Mouse (Mus musculus) heart, postnatal 36 days (tissue): ENCODE measurements at regions not wholly inside any gene's neighbourhood (a gene's known extent, or its start where the extent isn't known, plus 50 kb on each side); places are given as distances from the start of the nearest gene placed in this dataset.
A peak's percentile ranks its signal among the peaks of the same experiment; 100 is the strongest.
"Not testable (repeated sequence)": the region's sequence is repeated elsewhere in the genome, so short reads cannot be mapped to it uniquely, and the experiment has no call there.

Experiments
- DNase-seq, 2 experiments: peaks; one replicate each; pipeline ENCODE4 v3.0.0; 2021 to 2022
- intact Hi-C: fragments of 180-260 bp; cut with DNase I; formaldehyde crosslinking; loops from one replicate; pipeline ENCODE4 v1.15.1; 2025

DNA sequence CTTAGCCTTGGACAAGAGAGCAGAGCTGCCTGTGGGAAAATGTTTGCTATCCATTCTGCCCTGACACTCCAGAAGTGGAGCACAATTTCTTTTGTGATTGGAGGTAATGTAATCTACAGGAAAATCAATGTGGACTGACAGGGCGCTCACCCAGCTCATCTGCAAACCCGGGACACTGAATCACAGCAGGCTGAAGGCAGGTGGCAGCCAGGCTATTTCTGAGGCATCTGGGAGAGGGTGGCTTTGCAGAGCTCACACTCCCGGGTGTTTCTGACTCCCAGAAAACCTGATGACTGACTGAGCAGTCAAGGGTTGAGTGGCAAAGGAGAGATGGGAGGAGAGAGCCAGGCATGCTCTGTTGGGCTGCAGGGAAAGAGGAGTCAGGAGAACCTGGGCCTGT is 524.4 kb downstream of the Bnc2 start:
- no peak for DNase-seq
- intact Hi-C loops = no loop called here

DNA sequence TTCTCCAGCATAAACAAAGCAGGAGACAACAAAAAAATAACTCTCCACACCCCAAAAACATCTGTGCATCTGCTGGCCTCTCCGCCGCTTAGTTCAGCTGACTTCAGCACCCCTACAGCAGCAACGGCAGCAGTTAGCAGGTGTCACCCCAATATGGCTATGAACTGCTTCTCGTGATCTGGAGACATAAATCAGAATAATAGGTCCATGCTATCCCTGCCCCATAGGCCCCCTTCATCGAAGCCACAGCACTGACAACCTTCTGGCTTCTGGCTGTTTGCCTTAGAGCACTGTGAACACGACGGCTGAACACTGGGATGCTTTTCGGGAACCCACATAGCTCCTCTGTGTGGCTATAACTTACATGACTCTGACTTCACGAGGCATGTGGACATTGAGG is 523.8 kb downstream of the Bnc2 start:
- no peak for DNase-seq
- intact Hi-C loops = no loop called here

DNA sequence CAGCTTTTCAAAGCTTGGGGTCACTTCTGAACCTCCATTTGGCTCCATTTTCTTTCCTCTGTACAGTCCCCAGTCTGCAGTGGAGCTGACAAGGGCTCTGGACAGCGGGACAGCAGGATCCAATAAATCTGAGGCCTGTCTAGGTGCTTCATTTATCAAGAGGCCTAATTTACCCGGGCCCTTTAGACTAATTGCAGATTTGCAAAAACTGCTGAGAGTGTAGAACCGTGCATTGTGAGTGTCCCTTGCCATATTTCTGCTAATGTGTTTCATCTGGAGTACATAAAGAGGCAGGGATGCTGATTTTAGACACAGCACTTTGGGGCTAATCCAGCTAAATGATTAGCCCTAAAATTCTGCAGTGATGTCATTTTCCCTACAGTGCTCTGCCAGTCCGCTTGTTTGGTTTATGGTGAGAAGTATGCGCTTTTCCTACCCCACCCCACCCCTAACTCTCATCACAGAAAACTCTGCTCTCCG is 523.1 kb downstream of the Bnc2 start:
- intact Hi-C loops = no loop called here
- no peak for DNase-seq

DNA sequence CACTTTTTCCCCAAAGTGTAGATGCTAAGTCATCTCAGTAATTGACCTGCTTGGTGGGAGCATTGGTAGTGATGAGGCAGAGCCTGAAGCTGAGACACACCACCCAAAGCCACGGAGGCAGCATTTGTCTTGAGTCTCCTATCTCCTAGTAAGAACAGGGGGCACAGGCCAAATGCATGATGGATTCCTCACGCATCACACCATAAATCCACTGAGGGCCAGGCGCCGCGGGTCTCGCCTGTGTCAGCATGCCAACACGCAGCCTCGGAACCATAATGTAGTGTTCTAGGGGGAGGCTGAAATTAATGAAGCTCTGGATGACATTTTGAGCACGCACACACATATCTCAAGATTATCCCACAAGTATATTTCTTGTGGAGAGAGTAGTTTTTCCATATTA is 521.5 kb downstream of the Bnc2 start:
- no peak for DNase-seq
- intact Hi-C loops = no loop called here

DNA sequence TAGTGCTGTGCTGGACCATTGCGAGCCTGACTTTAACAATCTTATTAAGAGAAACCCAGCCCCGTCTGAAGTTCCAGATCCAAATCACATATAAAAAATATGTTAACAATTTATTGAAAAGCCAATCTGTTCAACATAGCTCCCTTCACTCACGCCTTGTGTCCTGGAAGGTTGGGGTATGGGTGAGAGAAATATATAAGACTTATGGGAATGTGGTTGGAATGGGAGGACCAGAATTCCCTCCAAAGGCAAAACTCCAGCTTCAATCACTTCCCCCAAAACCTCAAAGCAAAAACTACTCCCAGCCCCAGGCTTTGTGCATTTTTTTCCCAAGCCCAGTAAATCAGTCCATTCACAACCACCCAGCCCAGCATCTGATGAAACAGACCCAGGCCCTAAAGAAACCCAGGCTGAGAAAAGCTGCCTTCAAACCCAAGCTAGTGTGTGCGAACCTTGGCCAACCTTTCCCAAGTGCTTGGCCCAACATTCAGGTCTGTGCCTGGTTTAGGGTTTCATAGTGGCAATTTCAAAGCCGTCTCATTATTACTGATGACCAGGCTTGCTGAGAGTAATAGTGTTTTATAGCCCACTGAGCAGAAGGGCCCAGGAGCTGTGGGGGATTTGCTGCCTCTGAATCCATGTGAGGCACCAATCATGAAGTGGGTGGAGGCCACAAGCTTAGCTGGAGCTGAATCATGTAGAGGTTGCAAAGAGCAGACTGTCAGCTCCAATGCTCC is 517.0 kb downstream of the Bnc2 start:
- intact Hi-C loops = no loop called here
- DNase-seq = no peak

DNA sequence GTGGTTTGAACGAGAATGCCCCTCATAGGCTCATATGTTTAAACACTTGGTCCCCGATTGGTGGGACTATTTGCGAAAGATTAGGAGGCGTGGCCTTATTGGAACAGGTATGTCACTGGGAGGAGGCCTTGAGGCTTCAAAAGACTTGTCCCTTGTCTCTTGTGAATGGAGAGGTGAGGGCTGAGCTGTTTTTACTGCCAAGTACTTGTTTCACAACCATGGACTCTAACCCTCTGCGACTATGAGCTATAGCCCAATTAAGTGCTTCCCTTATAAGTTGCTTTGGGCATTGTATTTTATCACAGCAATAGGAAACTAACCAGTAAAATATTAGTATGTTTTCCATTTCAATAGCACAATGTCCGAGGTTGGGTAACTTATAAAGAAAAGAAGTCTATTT is 511.7 kb downstream of the Bnc2 start:
- intact Hi-C loops = no loop called here
- DNase-seq = no peak

DNA sequence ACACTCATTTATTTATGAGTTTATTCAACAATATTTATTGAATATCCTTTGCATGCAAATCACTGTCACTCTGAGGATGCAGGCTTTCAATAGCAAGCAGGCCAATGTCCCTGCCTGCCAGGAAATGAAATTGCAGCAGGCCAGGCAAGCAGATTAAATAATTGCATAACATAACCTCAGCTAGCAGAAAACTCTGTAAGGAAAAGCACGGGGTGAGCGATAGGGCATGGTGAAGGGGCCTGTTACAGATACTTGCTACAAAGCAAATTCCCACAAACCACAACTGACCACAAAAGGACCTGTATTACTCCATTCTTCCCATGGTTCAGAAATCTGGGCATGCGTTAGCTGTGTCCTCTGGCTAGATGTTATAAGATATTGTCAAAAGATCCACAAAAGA is 509.8 kb downstream of the Bnc2 start:
- DNase-seq = no peak
- intact Hi-C loops = no loop called here

DNA sequence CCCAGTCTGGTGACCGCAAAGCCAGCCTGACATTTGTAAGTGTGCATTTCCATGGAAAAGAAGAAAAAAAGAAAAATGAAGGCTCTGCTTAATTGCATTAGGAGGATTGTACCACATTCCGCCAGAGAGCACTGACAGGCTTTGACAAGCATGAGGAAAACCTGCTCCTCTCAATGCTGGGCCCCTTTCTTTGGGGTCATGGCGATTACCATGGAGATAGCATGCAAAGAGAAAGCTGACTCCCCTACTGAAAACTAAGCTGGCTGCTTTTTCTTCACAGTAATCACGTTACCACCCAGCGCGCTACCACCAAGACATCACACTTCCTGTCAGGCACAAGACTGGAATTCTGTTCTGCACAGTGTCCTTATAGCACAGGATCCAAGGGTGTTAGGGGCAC is 502.2 kb downstream of the Bnc2 start:
- intact Hi-C loops = no loop called here
- no peak for DNase-seq

DNA sequence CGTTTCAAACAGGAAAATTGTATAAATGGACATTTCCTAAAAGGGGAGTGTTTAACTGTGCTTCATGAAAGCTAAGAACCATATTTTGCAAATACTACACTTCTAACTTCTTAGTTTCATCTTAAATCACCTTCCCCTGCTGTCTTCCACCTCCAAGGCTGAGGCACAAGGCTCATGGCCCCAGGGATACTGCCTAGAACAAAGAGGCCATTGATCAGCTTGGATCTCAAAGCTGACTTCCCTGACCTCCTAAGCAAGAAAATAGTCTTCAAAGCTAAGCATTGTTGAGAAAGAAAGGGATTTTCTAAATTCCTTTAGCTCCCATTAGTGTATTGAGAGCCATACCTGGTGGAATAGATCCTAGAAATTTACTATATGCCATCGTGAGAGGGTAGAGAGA is 501.6 kb downstream of the Bnc2 start:
- DNase-seq = no peak
- intact Hi-C loops = no loop called here

DNA sequence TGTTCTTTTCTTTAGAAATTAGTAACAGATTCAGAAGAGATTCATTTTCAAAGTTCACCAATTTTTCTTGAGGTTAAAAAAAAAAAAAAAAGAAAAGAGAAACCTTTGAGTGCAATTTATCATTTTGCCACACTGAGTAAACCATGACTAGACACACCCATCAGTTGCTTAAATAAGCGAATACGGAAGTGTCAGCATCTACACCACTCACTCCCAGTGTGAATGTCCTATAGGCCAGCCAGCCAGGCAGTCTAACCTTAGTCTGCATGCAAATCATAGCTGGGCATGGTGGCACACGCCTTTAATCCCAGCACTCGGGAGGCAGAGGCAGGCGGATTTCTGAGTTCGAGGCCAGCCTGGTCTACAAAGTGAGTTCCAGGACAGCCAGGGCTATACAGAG is 498.6 kb downstream of the Bnc2 start:
- intact Hi-C loops, DNase-seq: not testable (repeated sequence)

DNA sequence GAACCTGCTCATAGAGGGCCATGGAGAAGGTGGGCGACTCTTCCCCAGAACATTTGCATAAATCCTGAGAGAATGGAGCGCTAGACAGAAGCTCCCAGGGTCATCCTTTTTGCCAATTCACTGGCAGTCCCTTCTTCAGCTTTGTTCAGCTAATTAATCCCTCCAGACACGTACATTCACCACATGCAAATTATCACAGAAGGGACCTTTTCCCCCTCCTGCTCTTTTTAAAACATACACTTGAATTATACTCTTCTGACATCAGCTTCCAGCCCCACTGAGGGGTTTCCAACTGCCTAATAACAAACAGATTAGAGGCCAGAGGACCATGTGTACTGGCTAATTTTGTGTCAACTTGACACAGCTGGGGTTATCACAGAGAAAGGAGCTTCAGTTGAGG is 497.2 kb downstream of the Bnc2 start:
- intact Hi-C loops = no loop called here
- DNase-seq = no peak

DNA sequence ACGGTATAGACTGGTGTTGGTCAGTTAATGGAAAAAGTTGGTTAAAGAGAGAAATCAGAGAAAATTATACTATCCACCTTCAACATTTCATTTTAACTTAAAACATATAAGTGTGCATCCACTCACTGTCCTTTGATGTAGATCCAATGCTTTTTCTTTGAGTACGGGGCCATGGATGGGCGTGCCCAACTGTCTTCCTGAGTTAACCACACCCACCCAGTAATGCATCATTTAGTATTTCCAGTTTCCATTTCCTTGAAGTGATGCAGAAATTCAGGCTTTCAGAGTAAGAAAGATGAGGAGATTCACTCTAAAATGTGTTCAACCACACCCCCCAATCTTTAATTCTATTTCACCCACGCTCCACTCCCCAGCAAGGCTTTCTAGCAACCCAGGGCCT is 490.6 kb downstream of the Bnc2 start:
- intact Hi-C loops = no loop called here

DNA sequence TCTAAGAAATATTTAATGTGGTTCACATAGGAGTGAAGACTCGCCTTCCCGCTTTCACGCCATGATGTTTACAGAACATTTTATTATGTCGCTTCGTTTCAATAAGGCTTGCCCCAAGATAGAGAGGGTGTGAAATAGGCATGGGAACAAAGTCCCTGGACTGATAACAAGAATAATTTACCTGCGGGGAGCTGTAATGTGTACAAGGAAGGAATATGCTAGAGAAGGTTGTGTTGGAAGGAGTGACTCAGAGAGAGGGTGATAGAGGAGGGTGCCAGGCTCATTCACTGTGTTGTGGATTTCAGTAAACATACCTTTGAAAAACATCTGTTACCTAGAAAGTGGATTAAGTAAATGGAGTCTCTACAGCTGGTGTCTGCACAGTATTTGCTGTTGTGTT is 490.2 kb downstream of the Bnc2 start:
- no peak for DNase-seq
- intact Hi-C loops = no loop called here

More for the DNA sequence above, 490.6 kb downstream of the Bnc2 start:
- DNase-seq = no peak

DNA sequence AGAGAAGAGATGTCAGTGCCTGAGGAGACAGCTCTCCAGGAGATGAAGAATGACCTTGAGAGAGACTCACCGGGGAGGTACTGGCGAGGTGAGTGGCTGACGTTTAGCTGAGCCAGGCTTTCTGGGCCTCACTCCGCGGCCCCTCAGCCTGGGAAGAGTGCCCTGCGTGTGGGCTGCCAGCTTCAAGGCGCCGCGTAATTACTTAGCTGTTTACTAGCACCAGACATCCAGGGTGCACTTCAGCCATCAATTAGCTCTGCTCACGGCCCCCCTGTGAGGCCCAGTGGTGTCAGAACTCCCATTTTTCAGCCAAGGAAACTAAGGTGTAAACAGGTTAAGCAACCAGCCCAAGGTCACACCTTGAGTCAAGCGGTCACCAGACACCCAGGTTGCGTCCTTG is 485.8 kb downstream of the Bnc2 start:
- no peak for DNase-seq

DNA sequence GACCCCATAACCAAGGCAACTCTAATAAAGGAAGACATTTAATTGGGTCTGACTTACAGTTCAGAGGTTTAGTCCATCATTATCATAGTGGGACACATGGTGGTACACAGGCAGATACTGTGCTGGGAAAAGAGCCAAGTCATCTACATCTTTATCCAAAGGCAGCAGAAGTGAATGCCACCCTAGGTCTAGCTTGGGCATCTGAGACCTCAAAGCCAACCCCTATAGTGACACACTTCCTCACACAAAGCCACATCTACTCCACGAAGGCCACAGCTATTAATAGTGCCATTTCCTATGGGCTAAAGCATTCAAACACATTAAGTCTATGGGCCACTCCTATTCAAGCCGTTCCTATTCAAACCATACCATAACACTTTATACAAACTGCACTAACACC is 483.8 kb downstream of the Bnc2 start:
- no peak for DNase-seq
- intact Hi-C loops = no loop called here

More for the DNA sequence above, 485.8 kb downstream of the Bnc2 start:
- intact Hi-C loops = no loop called here

DNA sequence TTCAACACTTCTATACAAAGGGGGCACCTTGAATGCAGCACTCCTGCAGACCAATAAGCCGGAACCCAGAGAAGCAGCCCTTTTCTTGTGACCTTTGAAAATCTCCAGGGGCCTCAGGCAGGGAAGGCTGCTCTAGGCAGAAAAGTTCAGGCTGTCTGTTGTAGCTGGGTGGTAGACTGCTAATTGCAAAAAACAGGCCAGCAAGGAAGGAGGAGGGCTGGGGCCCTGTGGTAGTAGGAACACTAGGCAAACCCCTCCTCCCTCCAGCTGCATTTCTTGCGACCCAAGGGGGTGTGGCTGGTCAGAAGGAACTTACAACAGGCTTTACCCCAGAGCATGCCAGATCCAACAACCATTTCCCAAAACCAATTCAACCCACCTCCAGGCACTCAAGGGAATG is 482.8 kb downstream of the Bnc2 start:
- intact Hi-C loops = no loop called here
- no peak for DNase-seq

DNA sequence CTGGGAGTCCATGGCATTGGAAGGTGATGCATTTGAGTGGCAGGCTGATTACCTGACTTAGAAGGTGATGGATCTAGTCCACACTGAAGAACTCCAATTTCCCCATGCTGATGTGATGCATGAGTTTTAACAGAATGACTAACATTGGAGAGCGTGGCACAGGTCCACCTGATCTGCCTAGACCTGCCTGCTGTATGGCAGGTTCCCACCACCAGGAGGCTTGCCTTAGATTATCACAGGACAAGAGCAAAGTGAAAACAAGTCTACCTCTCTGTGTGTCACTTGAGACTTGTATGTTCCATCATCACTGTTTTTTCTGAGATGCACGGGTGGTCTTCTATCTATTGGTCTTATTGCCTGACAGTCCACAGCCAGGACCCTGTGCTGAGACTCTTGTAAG is 478.3 kb downstream of the Bnc2 start:
- DNase-seq = no peak
- intact Hi-C loops = no loop called here

DNA sequence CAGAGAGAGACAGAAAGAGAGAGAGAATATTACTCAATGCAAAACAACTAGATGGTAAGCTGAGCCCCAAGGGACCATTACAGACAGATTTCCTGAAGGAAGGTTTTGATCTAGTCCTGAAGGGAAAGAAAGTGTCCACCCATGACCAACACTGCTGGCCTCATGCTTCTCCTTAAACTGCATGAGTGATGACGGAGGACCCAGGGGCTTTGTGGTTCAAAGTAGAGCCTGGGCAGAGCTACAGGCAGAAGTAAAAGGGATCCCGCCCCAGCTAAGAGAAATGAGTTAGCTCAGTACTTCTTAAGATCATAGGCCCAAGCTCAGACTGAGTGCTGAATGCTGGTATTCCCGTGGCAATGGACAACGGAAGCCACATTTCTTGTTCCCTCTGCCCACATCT is 476.9 kb downstream of the Bnc2 start:
- intact Hi-C loops = no loop called here
- DNase-seq = no peak

DNA sequence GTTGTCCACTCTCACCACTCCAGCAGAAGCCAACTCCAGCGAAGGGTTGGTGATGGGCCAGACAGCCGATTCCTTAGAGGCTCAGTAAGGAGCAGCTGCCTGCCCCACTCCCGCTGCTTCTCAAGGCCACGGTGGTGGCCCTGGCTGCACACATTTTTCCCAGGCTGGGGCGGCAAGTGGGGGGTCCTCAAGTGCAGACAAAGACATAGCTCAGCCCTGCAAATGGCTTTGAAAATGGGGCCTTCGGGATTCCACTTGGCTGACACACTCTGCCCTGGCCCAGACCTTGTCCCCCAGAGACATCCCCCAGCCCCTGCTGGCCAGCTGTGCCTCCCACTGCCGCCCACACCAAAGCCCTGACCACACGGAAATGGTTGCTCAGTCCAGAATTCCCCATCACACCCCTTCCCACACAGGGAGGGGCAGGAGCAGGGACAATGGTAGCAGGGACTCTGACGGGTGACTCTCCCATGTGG is 475.9 kb downstream of the Bnc2 start:
- intact Hi-C loops = no loop called here
- DNase-seq = peak; percentile 43 to 46

DNA sequence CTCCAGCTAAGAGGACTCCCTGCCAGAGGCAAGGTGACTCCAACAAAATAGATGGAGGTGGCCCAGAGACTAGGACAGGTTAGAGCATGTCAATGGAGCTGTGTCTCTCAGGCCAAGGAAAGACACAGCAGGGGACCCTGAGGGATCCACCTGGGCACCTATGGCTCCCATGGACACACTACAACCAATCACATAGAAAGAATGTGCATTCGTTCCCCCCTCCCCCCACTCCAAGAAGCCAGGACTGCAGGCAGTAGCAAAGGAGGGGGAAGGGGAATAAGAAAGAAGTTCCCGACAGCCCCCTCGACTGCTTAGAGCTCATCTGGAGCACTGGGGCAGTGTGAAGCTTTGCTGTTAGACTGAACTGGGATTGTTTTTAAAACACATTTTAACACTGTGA is 474.1 kb downstream of the Bnc2 start:
- intact Hi-C loops = no loop called here
- DNase-seq = no peak

DNA sequence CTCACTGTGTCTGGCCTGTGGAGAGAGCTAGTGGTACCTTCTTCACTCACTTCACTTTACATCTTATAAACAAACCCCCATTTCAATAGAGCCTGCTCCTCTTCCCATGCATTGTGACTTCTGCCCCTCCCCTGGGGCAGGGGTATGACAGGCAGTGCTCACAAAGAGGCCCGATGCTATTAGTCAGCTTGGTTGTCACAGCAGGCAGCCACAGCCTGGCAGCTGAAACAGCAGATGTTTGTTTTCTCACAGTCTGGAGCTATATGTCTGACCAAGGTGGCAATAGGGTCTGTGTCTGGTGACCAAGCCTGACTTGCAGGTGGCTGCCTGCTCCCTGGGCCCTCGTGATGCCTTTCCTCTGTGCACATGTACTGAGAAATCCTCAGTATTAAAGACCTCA is 472.8 kb downstream of the Bnc2 start:
- DNase-seq = no peak
- intact Hi-C loops = no loop called here

DNA sequence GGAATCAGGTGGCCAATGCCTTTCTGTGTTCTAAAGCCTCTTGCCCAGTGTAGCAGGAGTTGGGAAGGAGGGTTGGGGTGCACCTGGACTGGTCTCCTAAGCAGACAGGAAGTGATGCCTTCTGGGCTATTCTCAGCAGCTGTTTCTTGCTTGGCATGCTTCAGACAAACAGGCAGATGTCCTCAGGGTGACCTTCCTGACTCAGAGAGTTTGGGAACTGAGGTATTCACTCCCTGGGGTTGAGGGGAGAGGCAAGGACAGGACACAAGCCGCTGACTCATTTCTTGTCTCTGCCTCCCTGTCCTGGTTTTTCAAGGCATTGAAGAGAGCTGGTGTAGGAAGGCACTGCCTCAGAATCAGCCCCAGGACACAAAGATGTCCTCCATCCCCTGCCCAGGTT is 471.4 kb downstream of the Bnc2 start:
- intact Hi-C loops = no loop called here
- DNase-seq = no peak

DNA sequence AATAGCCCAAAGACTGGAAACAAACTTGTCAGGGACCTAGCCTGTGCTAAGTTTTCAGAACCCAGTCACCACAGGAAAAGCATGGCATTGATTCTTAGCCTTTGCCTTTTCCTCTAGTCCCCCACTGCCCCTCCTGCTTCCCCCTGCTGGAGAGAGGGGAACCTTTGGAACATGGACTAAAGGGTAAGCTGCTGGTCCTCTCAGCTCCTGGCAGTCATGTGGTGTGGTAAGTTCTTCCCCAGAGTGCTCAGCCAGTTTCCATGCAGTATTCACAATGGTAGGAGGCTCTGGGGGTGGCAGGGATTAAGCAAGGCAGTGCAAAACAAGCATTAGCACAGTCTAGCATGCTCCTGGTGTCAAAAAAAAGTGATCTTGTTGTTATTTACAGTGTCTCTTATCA is 470.3 kb downstream of the Bnc2 start:
- DNase-seq = no peak
- intact Hi-C loops = no loop called here
